Mouse (Mus musculus) E14TG2a.4 (cell line): Measurements from ENCODE around the gene Mfsd10.

ENCODE experiments used
- CTCF ChIP-seq: conservative IDR thresholded peaks from 2 replicates; pipeline ENCODE4 v1.5.1; 2014; ENCODE audit warnings: low read length
- NANOG ChIP-seq: IDR thresholded peaks from 2 replicates; pipeline ENCODE4 v1.6.1; 2014; ENCODE audit warnings: borderline replicate concordance, low read length, mixed read lengths

GRCm38 (mm10) chr5:34633641-34634040, 3.4 kb downstream of the Mfsd10 start:
- TF ChIP-seq CTCF, result no peak
- no peak for TF ChIP-seq NANOG
